Mouse (Mus musculus) neural tube, embryonic 13.5 days (tissue): Measurements from ENCODE around the gene Gm20388. TPM values are rescaled to one million over a fixed set of nuclear protein-coding genes. Genes with fewer than 3 reads are reported as not detected.
A peak's percentile ranks its signal among the peaks of the same experiment; 100 is the strongest.

Experiments used
- ATAC-seq: fragments of 200-750 bp; cut with Nextera tagmentation; 2 replicates; pipeline ENCODE4 v1.8.0; 2017; ENCODE audit warnings: low read depth, mild to moderate bottlenecking, moderate TSS enrichment, moderate library complexity
- H3K27ac ChIP-seq: fragments of 300-500 bp; sonication (generic); replicated peaks from 2 replicates; pipeline ENCODE4 v1.5.1; 2015; ENCODE audit warnings: moderate library complexity, mild to moderate bottlenecking, inconsistent platforms
- H3K27me3 ChIP-seq: fragments of 300-500 bp; sonication (generic); 2 replicates; pipeline ENCODE4 v1.6.1; 2015; ENCODE audit warnings: mild to moderate bottlenecking, inconsistent platforms
- H3K36me3 ChIP-seq: fragments of 300-500 bp; sonication (generic); 2 replicates; pipeline ENCODE4 v1.6.1; 2015; ENCODE audit warnings: mild to moderate bottlenecking, inconsistent platforms
- H3K4me1 ChIP-seq: fragments of 300-500 bp; sonication (generic); replicated peaks from 2 replicates; pipeline ENCODE4 v1.6.1; 2015; ENCODE audit warnings: inconsistent platforms
- H3K4me2 ChIP-seq: fragments of 300-500 bp; sonication (generic); 2 replicates; pipeline ENCODE4 v1.6.1; 2015; ENCODE audit warnings: inconsistent platforms, mild to moderate bottlenecking, moderate library complexity
- H3K4me3 ChIP-seq: fragments of 300-500 bp; sonication (generic); 2 replicates; pipeline ENCODE4 v1.5.1; 2015; ENCODE audit warnings: mild to moderate bottlenecking, inconsistent platforms
- H3K9ac ChIP-seq: fragments of 300-500 bp; sonication (generic); 2 replicates; pipeline ENCODE4 v1.6.1; 2015; ENCODE audit warnings: moderate library complexity, mild to moderate bottlenecking, inconsistent platforms
- H3K9me3 ChIP-seq: fragments of 300-500 bp; sonication (generic); 2 replicates; pipeline ENCODE4 v1.6.1; 2016; ENCODE audit warnings: inconsistent platforms
- WGBS: fragments of 180-500 bp; shearing (Covaris S2); methylation state at CpG from one replicate; pipeline ENCODE4 v1.1.7; 2015; 5-methylcytosine and 5-hydroxymethylcytosine counted together
- polyA plus RNA-seq: library from polyadenylated mRNA; unstranded; fragments of >200 nt; fragmentation: Nextera tagmentation; extraction: Ambion mirVana; gene quantifications from 2 replicates; pipeline ENCODE4 v1.2.1, GENCODE M21; 2015

Gene Gm20388
- polyA plus RNA-seq, 1 experiment from 2014 or later = 0.27 TPM

GRCm38 (mm10) chr8:124052110-124052509 is 4141.5 kb downstream of the Gm20388 start:
- peak; percentile 56 for ATAC-seq
- Histone ChIP-seq H3K4me2 (no peak overlapping the region), H3K4me1 (peaks cover 5% of the 10 kb centered on the region; the same call in 1 of the 2 replicates), H3K9ac (no peak overlapping the region), H3K27me3 (no peaks in the 10 kb centered on the region), H3K9me3 (no peaks in the 10 kb centered on the region), H3K27ac (no peak overlapping the region), H3K36me3 (peaks cover 21% of the 10 kb centered on the region), H3K4me3 (no peak overlapping the region)
- 16% methylated on average over 3 of the region's 3 CpGs for WGBS

- no peak for ATAC-seq
- Histone ChIP-seq H3K27ac (no peak overlapping the region), H3K36me3 (peaks cover 16% of the 10 kb centered on the region), H3K4me3 (no peak overlapping the region), H3K9ac (no peak overlapping the region), H3K27me3 (no peaks in the 10 kb centered on the region), H3K4me2 (no peak overlapping the region), H3K4me1 (peaks cover 5% of the 10 kb centered on the region; the same call in 1 of the 2 replicates), H3K9me3 (no peaks in the 10 kb centered on the region)
- WGBS = 67% methylated on average over 4 of the region's 4 CpGs
These were observed 4141.9 kb downstream of the Gm20388 start for GRCm38 (mm10) chr8:124052568-124052967.

- Histone ChIP-seq H3K27ac (no peak overlapping the region), H3K36me3 (no peaks in the 10 kb centered on the region), H3K9me3 (no peaks in the 10 kb centered on the region), H3K9ac (no peak overlapping the region), H3K27me3 (no peaks in the 10 kb centered on the region), H3K4me2 (no peak overlapping the region), H3K4me3 (no peak overlapping the region), H3K4me1 (peaks cover 5% of the 10 kb centered on the region; the same call in 1 of the 2 replicates)
- 85% methylated on average over 11 of the region's 11 CpGs for WGBS
- ATAC-seq = no peak
These were observed 4146.4 kb downstream of the Gm20388 start for GRCm38 (mm10) chr8:124056832-124057655.

GRCm38 (mm10) chr8:124066325-124067058 is 4155.9 kb downstream of the Gm20388 start:
- WGBS = 57% methylated on average over 4 of the region's 4 CpGs
- no peak overlapping the region for H3K9ac ChIP-seq
- H3K27ac ChIP-seq = no peak overlapping the region
- H3K4me3 ChIP-seq = no peak overlapping the region
- H3K4me2 ChIP-seq = no peak overlapping the region
- no peaks in the 10 kb centered on the region for H3K9me3 ChIP-seq
- no peak for ATAC-seq
- no peaks in the 10 kb centered on the region for H3K36me3 ChIP-seq
- no peaks in the 10 kb centered on the region for H3K27me3 ChIP-seq
- peaks cover 24% of the 10 kb centered on the region for H3K4me1 ChIP-seq

GRCm38 (mm10) chr8:124067059-124067750 is 4156.6 kb downstream of the Gm20388 start:
- Histone ChIP-seq H3K4me1 (peaks cover 28% of the 10 kb centered on the region), H3K4me2 (no peak overlapping the region), H3K27me3 (no peaks in the 10 kb centered on the region), H3K9ac (no peak overlapping the region), H3K27ac (no peak overlapping the region), H3K36me3 (no peaks in the 10 kb centered on the region), H3K9me3 (no peaks in the 10 kb centered on the region), H3K4me3 (no peak overlapping the region)
- no peak for ATAC-seq
- 80% methylated on average over 4 of the region's 4 CpGs for WGBS

- WGBS = 26% methylated on average over 18 of the region's 18 CpGs
- peak; percentile 67 for ATAC-seq
- Histone ChIP-seq H3K27me3 (no peaks in the 10 kb centered on the region), H3K9me3 (no peaks in the 10 kb centered on the region), H3K36me3 (no peaks in the 10 kb centered on the region), H3K27ac (peak overlapping the region; percentile 71), H3K4me2 (peak overlapping the region; percentile 20; the same call in 1 of the 2 replicates), H3K9ac (peak overlapping the region; percentile 26; the same call in 1 of the 2 replicates), H3K4me3 (no peak overlapping the region), H3K4me1 (peaks cover 29% of the 10 kb centered on the region)
These were observed 4160.0 kb downstream of the Gm20388 start for GRCm38 (mm10) chr8:124070363-124071324.

- 67% methylated on average over 8 of the region's 8 CpGs for WGBS
- Histone ChIP-seq H3K27me3 (no peaks in the 10 kb centered on the region), H3K36me3 (no peaks in the 10 kb centered on the region), H3K4me3 (no peak overlapping the region), H3K27ac (no peak overlapping the region), H3K4me1 (peaks cover 34% of the 10 kb centered on the region), H3K9me3 (no peaks in the 10 kb centered on the region), H3K9ac (no peak overlapping the region), H3K4me2 (no peak overlapping the region)
- ATAC-seq = no peak
These were observed 4165.3 kb downstream of the Gm20388 start for GRCm38 (mm10) chr8:124075977-124076376.

GRCm38 (mm10) chr8:124076416-124076815 is 4165.8 kb downstream of the Gm20388 start:
- 65% methylated on average over 3 of the region's 3 CpGs for WGBS
- Histone ChIP-seq H3K27ac (no peak overlapping the region), H3K9ac (no peak overlapping the region)

GRCm38 (mm10) chr8:124077377-124077776 is 4166.7 kb downstream of the Gm20388 start:
- peaks cover 26% of the 10 kb centered on the region for H3K4me1 ChIP-seq
- H3K9me3 ChIP-seq = no peaks in the 10 kb centered on the region
- H3K36me3 ChIP-seq = no peaks in the 10 kb centered on the region
- no peak overlapping the region for H3K4me3 ChIP-seq
- H3K27me3 ChIP-seq = no peaks in the 10 kb centered on the region
- H3K27ac ChIP-seq = no peak overlapping the region
- WGBS = 76% methylated on average over 8 of the region's 8 CpGs
- no peak overlapping the region for H3K9ac ChIP-seq
- H3K4me2 ChIP-seq = no peak overlapping the region
- no peak for ATAC-seq

More at GRCm38 (mm10) chr8:124076416-124076815, 4165.8 kb downstream of the Gm20388 start:
- no peak overlapping the region for H3K4me2 ChIP-seq
- no peaks in the 10 kb centered on the region for H3K9me3 ChIP-seq
- H3K4me3 ChIP-seq = no peak overlapping the region
- no peaks in the 10 kb centered on the region for H3K27me3 ChIP-seq
- no peaks in the 10 kb centered on the region for H3K36me3 ChIP-seq
- H3K4me1 ChIP-seq = peaks cover 31% of the 10 kb centered on the region
- ATAC-seq = no peak

- Histone ChIP-seq H3K27ac (no peak overlapping the region), H3K27me3 (no peaks in the 10 kb centered on the region), H3K9ac (no peak overlapping the region), H3K4me3 (no peak overlapping the region), H3K36me3 (no peaks in the 10 kb centered on the region), H3K4me2 (no peak overlapping the region), H3K9me3 (no peaks in the 10 kb centered on the region), H3K4me1 (peaks cover 26% of the 10 kb centered on the region)
- no peak for ATAC-seq
- 81% methylated on average over 10 of the region's 10 CpGs for WGBS
These were observed 4167.4 kb downstream of the Gm20388 start for GRCm38 (mm10) chr8:124077998-124078397.

- Histone ChIP-seq H3K4me1 (peaks cover 26% of the 10 kb centered on the region), H3K27me3 (no peaks in the 10 kb centered on the region), H3K4me3 (no peak overlapping the region), H3K9me3 (no peaks in the 10 kb centered on the region), H3K4me2 (no peak overlapping the region), H3K36me3 (no peaks in the 10 kb centered on the region), H3K27ac (0 out of 2 replicates have a peak overlapping the region, but pooled peaks have one; percentile 18), H3K9ac (no peak overlapping the region)
- no peak for ATAC-seq
- 62% methylated on average over 7 of the region's 7 CpGs for WGBS
These were observed 4168.3 kb downstream of the Gm20388 start for GRCm38 (mm10) chr8:124078969-124079368.
